Comparison of ENCODE assay signal across 16 mouse cellular contexts in genomic region chr13:108207447-108207846, GRCm38 (mm10).
"Had no signal": no experiment of that assay in that cellular context is flagged by ENCODE, and none has a peak within 500 bp of the region (broad histone marks: within the 10 kb centered on the region; RNA-seq: fewer than 3 reads in every experiment).

No protein-coding gene starts in this region.

- H3K4me1 ChIP-seq: neural tube, embryonic 13.5 days; neural tube, embryonic 15.5 days; stomach, embryonic 15.5 days had no signal

- H3K4me2 ChIP-seq: neural tube, embryonic 13.5 days; neural tube, embryonic 15.5 days; stomach, embryonic 15.5 days had no signal

- H3K4me3 ChIP-seq: neural tube, embryonic 13.5 days; neural tube, embryonic 15.5 days; stomach, embryonic 15.5 days had no signal

- H3K27me3 ChIP-seq: stomach, embryonic 15.5 days had no signal

- H3K9me3 ChIP-seq: neural tube, embryonic 13.5 days; neural tube, embryonic 15.5 days; stomach, embryonic 15.5 days had no signal

- H3K9ac ChIP-seq: neural tube, embryonic 13.5 days; neural tube, embryonic 15.5 days; stomach, embryonic 15.5 days had no signal

- H3K27ac ChIP-seq: neural tube, embryonic 13.5 days; neural tube, embryonic 15.5 days; stomach, embryonic 15.5 days; stomach, postnatal 0 days had no signal

- H3K36me3 ChIP-seq: neural tube, embryonic 13.5 days; neural tube, embryonic 15.5 days; stomach, embryonic 15.5 days had no signal

- DNase-seq: retina, postnatal 1 day; right cerebral cortex, adult 18-20 months; right cerebral cortex, postnatal 14 days; right cerebral cortex, postnatal 25 days; right cerebral cortex, postnatal 4 days; spleen, adult 18-20 months; thymus, adult 18-20 months; thymus, adult 2 months; thymus, postnatal 14 days; thymus, postnatal 25 days; thymus, postnatal 36 days; thymus, postnatal 4 days had no signal
